Comparison of ENCODE assay signal across 18 mouse cellular contexts in the genomic region with DNA sequence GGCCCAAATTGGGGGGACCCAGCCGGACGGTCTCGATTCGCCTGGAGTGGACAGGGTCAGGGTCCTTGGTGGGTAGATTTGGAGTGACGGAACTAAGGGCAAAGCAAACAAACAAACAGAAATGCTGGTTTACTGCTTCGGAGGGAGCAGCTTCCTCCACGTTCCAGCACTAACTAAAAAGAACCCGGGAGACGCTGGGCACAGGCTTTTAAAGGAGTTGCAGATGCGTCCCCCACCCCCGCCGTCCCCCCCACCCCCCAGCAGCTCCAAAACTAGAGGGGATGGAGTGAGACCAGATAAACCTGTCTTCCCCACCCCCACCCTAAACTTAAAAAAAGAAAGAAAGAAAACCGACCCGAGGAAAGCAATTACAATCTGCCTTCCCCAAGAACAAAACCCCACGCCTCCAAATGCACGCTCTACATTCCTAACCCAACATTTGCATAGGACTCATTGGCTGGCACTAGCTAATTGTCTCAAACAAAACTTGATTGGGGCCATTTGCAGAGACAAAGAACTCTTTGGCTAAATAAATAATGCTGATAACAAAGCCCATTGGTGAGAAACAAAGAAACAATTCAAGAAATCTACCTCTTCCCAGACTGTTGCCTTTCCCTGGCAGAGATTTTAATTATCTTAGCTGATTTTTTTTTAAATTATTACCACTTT. TPM values are rescaled to one million over a fixed set of nuclear protein-coding genes. Genes with fewer than 3 reads are reported as not detected.
DNase-seq lines count a peak whose midpoint lies in the region; ATAC-seq lines count a peak whose summit lies in the region.
"Had no signal": no experiment of that assay in that cellular context is flagged by ENCODE, and none has a peak within 500 bp of the region (broad histone marks: within the 10 kb centered on the region; RNA-seq: fewer than 3 reads in every experiment).

No protein-coding gene starts in this region.

- peaks cover 64% of the 10 kb centered on the region for H3K27me3 ChIP-seq in embryonic facial prominence, embryonic 12.5 days
- H3K27me3 ChIP-seq in hindbrain, embryonic 10.5 days (ENCODE audit: insufficient read depth, poor library complexity, severe bottlenecking), result peaks cover 100% of the 10 kb centered on the region
- peaks cover 25% of the 10 kb centered on the region for H3K27me3 ChIP-seq in midbrain, embryonic 14.5 days (ENCODE audit: control insufficient read depth, insufficient read depth, low read length)

- no peak for ATAC-seq in embryonic facial prominence, embryonic 12.5 days (ENCODE audit: insufficient number of reproducible peaks, insufficient read depth, low FRiP score, low TSS enrichment)
- no peak for ATAC-seq in midbrain, embryonic 14.5 days (ENCODE audit: low FRiP score, low TSS enrichment)

- DNase-seq in R1 (ENCODE audit: low read depth, low spot score), result peak; percentile 83
- DNase-seq in hindbrain, embryonic 10.5 days (ENCODE audit: low spot score), result no peak
- peak; percentile 66 for DNase-seq in midbrain, embryonic 14.5 days
- DNase-seq in thymus, postnatal 14 days, result no peak
- DNase-seq in layer of hippocampus, adult 9-11 months, result no peak
- no peak for DNase-seq in thymus, adult 18-20 months
- DNase-seq: cerebellum, postnatal 36 days; heart, postnatal 36 days; layer of hippocampus, postnatal 36 days; right cerebral cortex, postnatal 4 days had no signal

- 2% methylated on average over 16 of the region's 16 CpGs for WGBS in embryonic facial prominence, embryonic 12.5 days
- 2% methylated on average over 16 of the region's 16 CpGs for WGBS in hindbrain, embryonic 10.5 days
- under 1% methylated on average over 16 of the region's 16 CpGs for WGBS in midbrain, embryonic 14.5 days

- H3K4me3 ChIP-seq in embryonic facial prominence, embryonic 12.5 days, result peak overlapping the region; percentile 10; the same call in 1 of the 2 replicates
- peak overlapping the region; percentile 51 for H3K4me3 ChIP-seq in hindbrain, embryonic 10.5 days
- peak overlapping the region; percentile 58 for H3K4me3 ChIP-seq in midbrain, embryonic 14.5 days (replicated peaks; ENCODE audit: low read depth, low read length)
- H3K4me3 ChIP-seq: limb, embryonic 15.5 days; neural tube, embryonic 15.5 days had no signal

- no peaks in the 10 kb centered on the region for H3K4me1 ChIP-seq in embryonic facial prominence, embryonic 12.5 days
- H3K4me1 ChIP-seq in hindbrain, embryonic 10.5 days (replicated peaks), result peaks cover 30% of the 10 kb centered on the region
- H3K4me1 ChIP-seq in midbrain, embryonic 14.5 days (ENCODE audit: control insufficient read depth, insufficient read depth, low read length), result peaks cover 13% of the 10 kb centered on the region; the same call in 1 of the 2 replicates

- H3K9me3 ChIP-seq in embryonic facial prominence, embryonic 12.5 days, result no peaks in the 10 kb centered on the region
- H3K9me3 ChIP-seq in hindbrain, embryonic 10.5 days, result no peaks in the 10 kb centered on the region
- no peaks in the 10 kb centered on the region for H3K9me3 ChIP-seq in midbrain, embryonic 14.5 days (ENCODE audit: control insufficient read depth, low read length)
- H3K9me3 ChIP-seq: G1E; limb, embryonic 15.5 days; neural tube, embryonic 15.5 days had no signal

- H3K4me2 ChIP-seq in embryonic facial prominence, embryonic 12.5 days (replicated peaks), result peak overlapping the region; percentile 30
- peak overlapping the region; percentile 86 for H3K4me2 ChIP-seq in midbrain, embryonic 14.5 days (ENCODE audit: low read length)
- H3K4me2 ChIP-seq: limb, embryonic 15.5 days; neural tube, embryonic 15.5 days had no signal

- no peaks in the 10 kb centered on the region for H3K36me3 ChIP-seq in embryonic facial prominence, embryonic 12.5 days
- no peaks in the 10 kb centered on the region for H3K36me3 ChIP-seq in hindbrain, embryonic 10.5 days
- peaks cover 21% of the 10 kb centered on the region for H3K36me3 ChIP-seq in midbrain, embryonic 14.5 days (ENCODE audit: control insufficient read depth, insufficient read depth, low read length)
- H3K36me3 ChIP-seq: G1E; limb, embryonic 15.5 days; neural tube, embryonic 15.5 days had no signal

- H3K9ac ChIP-seq in embryonic facial prominence, embryonic 12.5 days, result no peak overlapping the region
- H3K9ac ChIP-seq in midbrain, embryonic 14.5 days (replicated peaks; ENCODE audit: low read length), result peak overlapping the region; percentile 95
- H3K9ac ChIP-seq: limb, embryonic 15.5 days; neural tube, embryonic 15.5 days had no signal

- no peak overlapping the region for H3K27ac ChIP-seq in embryonic facial prominence, embryonic 12.5 days
- H3K27ac ChIP-seq in hindbrain, embryonic 10.5 days, result peak overlapping the region; percentile 62; the same call in 1 of the 2 replicates
- H3K27ac ChIP-seq in midbrain, embryonic 14.5 days (replicated peaks; ENCODE audit: low read depth, low read length), result peak overlapping the region; percentile 82
- H3K27ac ChIP-seq: limb, embryonic 15.5 days; neural tube, embryonic 15.5 days had no signal

RNA-seq across cellular contexts. Expression of gene Otx2, which starts 10.9 kb away (rescaled TPM):
- 7.7 and 10.4 TPM in 2 replicates for polyA plus RNA-seq in embryonic facial prominence, embryonic 12.5 days (2016; fragmentation: Nextera tagmentation; extraction: Ambion mirVana)
- 15.4 and 19.3 TPM in 2 replicates for polyA plus RNA-seq in hindbrain, embryonic 10.5 days (2016; fragmentation: Nextera tagmentation; extraction: Ambion mirVana)
- polyA plus RNA-seq in midbrain, embryonic 14.5 days (2014; fragmentation: Nextera tagmentation; extraction: Ambion mirVana), result 103 and 129 TPM in 2 replicates
- polyA plus RNA-seq: G1E; kidney, embryonic 14.5 days; limb, embryonic 15.5 days; lung, embryonic 16.5 days; stomach, embryonic 14.5 days; urinary bladder, adult 2 months had no signal

Comparison
In these comparisons a context has a peak if more than half of its experiments do, and no peak if none do; other contexts are left out.
1. DNase-seq: peak in R1 (single experiment) and midbrain, embryonic 14.5 days (single experiment); none in hindbrain, embryonic 10.5 days (single experiment), thymus, postnatal 14 days (single experiment), layer of hippocampus, adult 9-11 months (single experiment) and thymus, adult 18-20 months (0 of 2).
2. Peak in every context shown above with its lines, with median percentiles within 50 percentile points of each other: H3K4me3 ChIP-seq.